Mouse (Mus musculus) WW6 (cell line): ENCODE measurements around the gene Kat2a.

ENCODE experiments used
- DNase-seq: peaks from one replicate; pipeline ENCODE4 v3.0.0-alpha.2; 2013; ENCODE audit warnings: low read depth, low spot score

Kat2a gene

GRCm38 (mm10) chr11:100735954-100736745 lies 23.9 kb upstream of the Kat2a start:
- DNase-seq = no peak

GRCm38 (mm10) chr11:100735134-100735865 lies 23.0 kb upstream of the Kat2a start:
- DNase-seq = no peak

- no peak for DNase-seq
These were observed 18.4 kb upstream of the Kat2a start for GRCm38 (mm10) chr11:100730477-100731205.

GRCm38 (mm10) chr11:100729976-100730375 lies 17.7 kb upstream of the Kat2a start:
- DNase-seq = no peak

- no peak for DNase-seq
These were observed 16.3 kb upstream of the Kat2a start for GRCm38 (mm10) chr11:100728601-100729000.

GRCm38 (mm10) chr11:100727201-100727600 lies 14.9 kb upstream of the Kat2a start:
- no peak for DNase-seq

GRCm38 (mm10) chr11:100724919-100725512 lies 12.8 kb upstream of the Kat2a start:
- DNase-seq = no peak

GRCm38 (mm10) chr11:100722493-100723028 lies 10.3 kb upstream of the Kat2a start:
- DNase-seq = no peak

GRCm38 (mm10) chr11:100721776-100722492 lies 9.7 kb upstream of the Kat2a start:
- DNase-seq = no peak

GRCm38 (mm10) chr11:100721254-100721653 lies 9.0 kb upstream of the Kat2a start:
- no peak for DNase-seq

GRCm38 (mm10) chr11:100720345-100720744 lies 8.1 kb upstream of the Kat2a start:
- no peak for DNase-seq

- no peak for DNase-seq
These were observed 7.6 kb upstream of the Kat2a start for GRCm38 (mm10) chr11:100719893-100720292.

GRCm38 (mm10) chr11:100719312-100719711 lies 7.0 kb upstream of the Kat2a start:
- no peak for DNase-seq

GRCm38 (mm10) chr11:100718866-100719265 lies 6.6 kb upstream of the Kat2a start:
- DNase-seq = no peak

GRCm38 (mm10) chr11:100718462-100718861 lies 6.2 kb upstream of the Kat2a start:
- DNase-seq = no peak

- DNase-seq = no peak
These were observed 4.4 kb upstream of the Kat2a start for GRCm38 (mm10) chr11:100716649-100717048.

- no peak for DNase-seq
These were observed 2.7 kb upstream of the Kat2a start for GRCm38 (mm10) chr11:100714948-100715347.

- no peak for DNase-seq
These were observed 2.3 kb upstream of the Kat2a start for GRCm38 (mm10) chr11:100714534-100714915.

- peak; percentile 71 for DNase-seq
These were observed 1.7 kb upstream of the Kat2a start, which contains the start of gene Hspb9 for GRCm38 (mm10) chr11:100713735-100714533. TSS of gene Hspb9 (plus strand) at chr11:100713850.

- DNase-seq = no peak
These were observed 909 bp upstream of the Kat2a start for GRCm38 (mm10) chr11:100713174-100713573.
